Mouse (Mus musculus): ENCODE data around the gene Stoml1.

Gene Stoml1

GRCm38 (mm10) chr9:58303115-58303514 lies 50.2 kb downstream of the Stoml1 start:
- no peak for DNase-seq (ENCODE audit: low spot score in 2 of 2)

GRCm38 (mm10) chr9:58303599-58304271 lies 50.8 kb downstream of the Stoml1 start:
- peak in 1 of 2 experiments; percentile 59 for DNase-seq (ENCODE audit: low spot score in 2 of 2)

GRCm38 (mm10) chr9:58305686-58306085 lies 52.7 kb downstream of the Stoml1 start:
- DNase-seq (ENCODE audit: low spot score in 2 of 2), result peak in 1 of 2 experiments; percentile 64

GRCm38 (mm10) chr9:58308395-58308794 lies 55.4 kb downstream of the Stoml1 start:
- peak in 1 of 2 experiments; percentile 58 for DNase-seq (ENCODE audit: low spot score in 2 of 2)

- peak in 1 of 2 experiments; percentile 64 for DNase-seq (ENCODE audit: low spot score in 2 of 2)
These were observed 57.2 kb downstream of the Stoml1 start for GRCm38 (mm10) chr9:58310043-58310660.

- DNase-seq (ENCODE audit: low spot score in 2 of 2), result no peak
These were observed 58.4 kb downstream of the Stoml1 start for GRCm38 (mm10) chr9:58311191-58311910.

Measured in urinary bladder, adult 18-20 months (tissue).